Mouse (Mus musculus) adrenal gland, postnatal 4 days (tissue): ENCODE results near the gene Kera. TPM values are rescaled to one million over a fixed set of nuclear protein-coding genes. Genes with fewer than 3 reads are reported as not detected.

Experiments
- DNase-seq, 2 experiments: peaks; one replicate each; pipeline ENCODE4 v3.0.0; 2021 to 2022; ENCODE audit warnings: low spot score in 2 of 2, mixed read lengths in 2 of 2
- long read RNA-seq, 2 experiments: library from polyadenylated mRNA; stranded (forward); transcript quantifications; one replicate each; pipeline ENCODE4 v2.0.0; 2021
- total RNA-seq, 2 experiments: library from RNA; stranded (reverse); gene quantifications; 2 replicates each; pipeline ENCODE4 v1.2.3; 2021

The Kera gene
- total RNA-seq, result 1 to 10 TPM in 1 of 2 experiments, under 1 TPM in 1; 0.78 to 4.7 TPM
- long read RNA-seq, experiment 1, partial matches to known transcripts, result 1 of 2 reads
- long read RNA-seq, experiment 1, other reads (novel, unspliced or antisense), result 1 of 2 reads
- long read RNA-seq, experiment 2, result 0 reads

GRCm38 (mm10) chr10:97606579-97606978 is at the start of gene Kera:
TSS of gene Kera (plus strand) at chr10:97606879.
- no peak for DNase-seq

- no peak for DNase-seq
Measured at GRCm38 (mm10) chr10:97564957-97565856, 41.5 kb upstream of the Kera start, which contains the start of gene Lum. TSS of gene Lum (plus strand) at chr10:97565128.

- no peak for DNase-seq
Measured at GRCm38 (mm10) chr10:97567489-97568135, 39.1 kb upstream of the Kera start.

- no peak for DNase-seq
Measured at GRCm38 (mm10) chr10:97582543-97583231, 24.0 kb upstream of the Kera start.

DNA sequence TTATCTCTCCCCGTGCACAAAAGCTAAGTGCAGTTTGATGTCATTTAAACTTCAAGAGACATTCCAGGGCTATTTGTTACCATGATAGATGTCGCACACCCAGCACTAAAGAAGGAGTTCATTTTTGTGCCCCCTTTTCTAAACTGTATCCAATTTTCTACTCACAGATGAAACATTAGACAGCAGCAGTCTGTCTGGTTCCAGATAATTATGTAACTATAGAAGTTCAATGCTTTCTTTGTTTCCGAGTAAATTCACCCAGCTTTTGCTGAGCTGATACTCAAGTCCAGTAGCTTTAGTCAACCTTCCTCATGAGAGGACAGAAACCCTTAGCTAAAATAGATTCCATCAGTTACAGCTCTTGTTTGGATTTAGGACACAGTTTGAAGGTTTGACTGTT is 22.5 kb upstream of the Kera start:
- no peak for DNase-seq

DNA sequence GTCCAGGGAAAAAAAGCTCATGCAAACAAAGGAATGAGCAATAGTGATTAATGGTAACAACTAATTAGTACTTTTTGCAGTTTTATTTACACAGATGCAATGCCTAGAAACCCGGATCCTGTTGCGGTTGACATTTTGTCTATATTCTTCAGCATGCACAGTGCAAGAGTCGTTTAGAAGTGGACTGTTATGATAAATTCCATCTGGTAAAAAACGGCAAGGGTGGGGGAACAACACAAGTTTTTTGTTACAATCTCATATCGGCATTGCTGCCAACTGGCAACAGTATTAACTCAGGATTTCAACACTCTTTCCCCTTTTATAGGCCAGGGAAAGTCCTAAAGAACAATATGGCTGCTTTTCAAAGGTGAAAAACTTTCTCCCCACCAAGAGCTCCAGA is 19.5 kb upstream of the Kera start:
- no peak for DNase-seq

DNA sequence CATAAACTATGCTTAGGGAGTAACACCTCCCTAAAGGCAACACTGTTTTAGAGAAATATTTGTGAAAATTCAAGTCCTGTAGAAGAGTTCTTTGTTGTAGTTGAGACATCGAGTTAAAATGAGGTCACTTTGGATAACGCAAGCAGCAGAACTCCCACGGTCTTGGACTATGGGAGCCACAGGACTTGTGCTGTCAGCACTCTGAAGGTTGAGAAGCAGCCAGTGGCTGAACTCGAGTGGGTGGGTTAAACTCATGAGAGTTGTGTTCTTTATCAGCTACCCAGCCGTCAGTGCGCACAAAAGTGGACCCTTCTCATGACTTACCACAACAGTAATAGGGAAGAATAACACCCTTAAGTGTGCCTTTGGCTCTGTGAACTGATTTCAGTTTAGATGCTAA is 17.1 kb upstream of the Kera start:
- DNase-seq, result no peak

DNA sequence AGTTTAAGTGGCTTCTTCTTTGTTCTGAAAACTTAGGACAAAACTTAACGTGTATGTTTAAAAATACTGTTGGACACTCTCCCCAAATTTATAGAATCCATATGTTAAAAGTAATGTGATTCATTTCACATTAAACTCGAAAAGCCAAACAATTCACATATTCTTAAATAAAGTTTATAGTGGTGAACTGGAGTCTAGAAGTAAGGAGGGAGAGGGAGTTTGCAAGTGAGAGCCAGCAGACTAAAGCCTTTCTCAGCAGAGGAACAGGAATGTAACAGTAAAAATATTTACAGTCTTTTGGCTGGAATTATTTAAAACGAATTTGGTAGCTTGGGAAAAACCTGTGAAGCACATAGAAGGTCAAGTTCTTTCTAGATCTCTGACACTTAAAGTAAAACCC is 15.6 kb upstream of the Kera start:
- DNase-seq, result no peak

- no peak for DNase-seq
Measured at GRCm38 (mm10) chr10:97591685-97592084, 15.0 kb upstream of the Kera start.

GRCm38 (mm10) chr10:97595680-97596079 is 11.0 kb upstream of the Kera start:
- DNase-seq, result no peak

DNA sequence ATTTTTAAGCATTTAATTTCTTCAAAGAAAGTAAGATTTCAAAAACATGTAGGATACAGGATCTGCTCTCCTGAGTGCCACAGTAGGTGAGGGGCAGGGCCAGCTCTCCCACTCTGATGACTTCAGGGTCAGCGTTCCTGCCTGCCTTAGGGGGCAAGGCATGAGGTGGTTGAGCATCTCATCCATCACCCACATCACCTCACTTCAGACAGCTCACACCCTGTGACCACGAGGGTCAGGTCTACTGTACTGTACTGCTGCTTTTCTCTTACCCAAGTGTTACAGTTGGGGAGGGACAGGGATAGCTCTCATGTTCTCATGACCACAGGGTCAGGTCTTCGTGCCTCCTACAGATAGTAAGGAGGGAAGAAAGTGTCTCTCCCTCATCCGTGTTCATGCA is 4.9 kb upstream of the Kera start:
- no peak for DNase-seq

DNA sequence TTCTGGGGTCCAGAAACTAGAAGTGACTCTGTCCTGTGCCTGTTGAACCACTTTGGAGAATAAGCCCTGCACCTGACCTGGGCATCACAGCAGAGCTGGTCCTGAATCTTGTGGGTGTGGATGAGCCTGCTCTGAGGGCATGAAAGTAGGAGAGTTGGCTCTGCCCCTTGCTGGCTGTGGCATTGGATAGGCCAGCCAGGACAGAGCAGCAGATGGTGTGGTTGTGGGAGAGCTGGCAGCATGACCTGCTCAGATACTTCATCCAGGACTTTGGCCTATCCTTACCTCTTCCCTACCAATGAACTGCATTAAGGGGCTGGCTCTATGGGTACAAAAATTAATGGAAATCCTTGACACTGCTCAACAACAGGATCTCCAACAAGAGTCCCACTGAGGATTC is 3.4 kb upstream of the Kera start:
- no peak for DNase-seq

GRCm38 (mm10) chr10:97622328-97622727 is 15.6 kb downstream of the Kera start:
- DNase-seq, result no peak

DNA sequence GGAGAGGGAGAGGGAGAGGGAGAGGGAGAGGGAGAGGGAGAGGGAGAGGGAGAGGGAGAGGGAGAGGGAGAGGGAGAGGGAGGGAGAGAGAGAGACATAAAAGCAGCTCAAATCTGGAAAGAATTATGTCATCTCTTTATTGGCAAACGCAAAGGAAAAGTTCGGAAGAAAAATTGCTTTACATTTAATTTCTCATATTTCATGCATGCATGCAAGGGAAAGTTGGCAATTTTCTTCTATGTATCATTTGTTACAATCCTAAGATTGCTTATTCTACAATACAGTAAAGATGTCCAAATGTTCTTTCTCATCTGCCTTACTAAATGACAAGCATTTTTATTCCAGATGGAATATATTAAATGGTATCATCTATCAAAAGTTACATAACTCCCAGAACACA is 17.7 kb downstream of the Kera start:
- no peak for DNase-seq

- no peak for DNase-seq
Measured at GRCm38 (mm10) chr10:97625116-97625515, 18.4 kb downstream of the Kera start.

DNA sequence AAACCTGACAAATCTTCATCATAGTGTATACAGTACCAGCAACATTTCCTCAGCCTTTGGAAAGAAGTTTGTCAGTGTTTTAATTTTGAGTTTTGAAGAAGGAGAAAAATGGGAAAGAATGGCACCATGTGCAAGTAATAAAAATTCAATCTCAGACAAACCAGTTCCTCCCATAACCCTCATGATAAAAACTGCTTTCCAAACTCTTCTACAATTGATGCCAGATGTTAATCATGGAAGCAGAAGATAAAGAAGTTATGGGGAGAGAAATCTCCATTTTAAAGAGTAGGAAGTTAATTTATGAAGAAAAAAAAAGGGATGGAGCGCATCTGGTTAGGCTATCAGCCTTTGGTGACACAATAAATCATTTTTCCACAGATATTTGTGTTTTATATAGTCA is 19.9 kb downstream of the Kera start:
- no peak for DNase-seq

DNA sequence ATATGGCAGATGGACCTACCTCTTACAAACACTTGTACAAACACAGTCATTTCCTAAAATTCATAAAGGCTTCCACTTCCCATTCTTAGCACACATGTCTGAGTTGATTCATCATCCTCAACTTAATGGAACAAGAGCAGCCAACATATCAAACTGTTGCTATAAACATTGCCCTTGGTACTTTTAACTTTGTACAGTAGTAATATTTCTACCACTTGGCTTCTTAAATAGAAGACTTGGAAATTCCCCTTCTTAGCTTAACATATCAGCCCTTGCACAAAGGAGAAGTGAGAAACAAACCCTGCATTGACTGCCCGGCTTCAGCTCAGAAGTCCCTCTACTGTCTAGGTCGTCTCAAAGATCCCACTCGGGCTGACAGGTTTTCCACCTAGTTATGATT is 24.4 kb downstream of the Kera start:
- no peak for DNase-seq

DNA sequence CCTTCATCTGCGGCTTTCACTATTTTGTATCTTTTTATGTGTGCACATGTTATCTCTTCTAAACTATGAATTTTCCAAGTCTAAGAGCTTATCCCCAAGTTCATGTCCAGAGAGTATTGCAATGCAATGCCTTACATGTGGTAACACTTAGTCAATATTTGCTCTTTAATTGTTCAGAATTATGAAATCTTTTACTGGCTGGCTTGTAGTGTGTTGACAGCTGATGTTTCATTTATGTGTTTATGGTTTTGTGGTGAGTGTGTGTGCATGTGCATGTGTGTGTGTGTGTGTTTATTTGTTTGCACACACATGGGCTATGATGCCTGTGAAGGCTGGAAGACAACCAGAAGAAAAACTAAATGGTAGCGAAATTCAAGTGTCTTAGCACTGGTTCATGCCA is 35.2 kb downstream of the Kera start:
- DNase-seq, result no peak

GRCm38 (mm10) chr10:97643768-97644167 is 37.1 kb downstream of the Kera start, which contains the start of gene Epyc:
TSS of gene Epyc (plus strand) at chr10:97644068.
- DNase-seq, result no peak

DNA sequence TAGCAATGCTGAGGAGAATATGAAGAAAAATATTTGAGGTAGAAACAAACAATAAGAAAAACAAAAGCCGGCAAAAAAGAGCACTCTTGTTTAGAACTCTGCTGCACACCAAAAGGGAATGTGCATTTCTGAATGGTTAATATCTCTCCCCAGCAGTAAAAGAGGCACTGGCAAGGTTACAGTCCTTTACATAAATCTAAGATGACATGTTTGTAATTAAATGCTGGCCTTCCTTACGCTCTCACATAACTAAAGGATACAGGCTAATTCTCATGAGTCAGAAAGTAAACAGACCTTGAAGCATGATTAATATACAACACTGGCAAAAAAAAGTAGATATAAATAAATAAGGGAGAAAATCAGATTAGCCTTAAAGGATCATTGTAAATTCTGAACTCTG is 43.7 kb downstream of the Kera start:
- no peak for DNase-seq

- DNase-seq, result no peak
Measured at GRCm38 (mm10) chr10:97659489-97659888, 52.8 kb downstream of the Kera start.
